Mouse (Mus musculus): ENCODE measurements around the gene Prdm10.

- TF ChIP-seq CTCF (IDR thresholded peaks at IDR 0.05; ENCODE audit: extremely low read depth, insufficient read length, insufficient replicate concordance, low read depth, low read length) (no peak), POLR2A (IDR thresholded peaks at IDR 0.05; ENCODE audit: low read depth, low read length) (no peak)
Measured at GRCm38 (mm10) chr9:31404311-31404710, 124.0 kb downstream of the Prdm10 start.

Measured in small intestine, adult 2 months (tissue).